ENCODE assay signal across 8 mouse cellular contexts in genomic region chr19:18631161-18631643, GRCm38 (mm10). TPM values are rescaled to one million over a fixed set of nuclear protein-coding genes. Genes with fewer than 3 reads are reported as not detected.
DNase-seq lines count a peak whose midpoint lies in the region; ATAC-seq and TF ChIP-seq lines count a peak whose summit lies in the region.

No protein-coding gene starts in this region.

- H3K27ac ChIP-seq in forebrain, embryonic 12.5 days: peak overlapping the region; percentile 42; the same call in 1 of the 2 replicates
- H3K27ac ChIP-seq in neural tube, embryonic 14.5 days (ENCODE audit: low read depth, low read length): 0 out of 2 replicates have a peak overlapping the region, but pooled peaks have one; percentile 6

- no peaks in the 10 kb centered on the region for H3K9me3 ChIP-seq in forebrain, embryonic 12.5 days
- no peaks in the 10 kb centered on the region for H3K9me3 ChIP-seq in neural tube, embryonic 14.5 days (ENCODE audit: control insufficient read depth, low read length)

- peaks cover 10% of the 10 kb centered on the region for H3K27me3 ChIP-seq in forebrain, embryonic 12.5 days
- H3K27me3 ChIP-seq in neural tube, embryonic 14.5 days (ENCODE audit: control insufficient read depth, insufficient read depth, low read length): no peaks in the 10 kb centered on the region

- H3K4me2 ChIP-seq in forebrain, embryonic 12.5 days: peak overlapping the region; percentile 89
- H3K4me2 ChIP-seq in neural tube, embryonic 14.5 days (ENCODE audit: low read depth, low read length): peak overlapping the region; percentile 90

- ATAC-seq in forebrain, embryonic 12.5 days (ENCODE audit: low FRiP score): peak; percentile 66
- peak; percentile 67 for ATAC-seq in neural tube, embryonic 14.5 days (ENCODE audit: low read depth)

- DNase-seq in 3T3-L1 (ENCODE audit: low read depth, low spot score) (peak; percentile 62), adipocyte (ENCODE audit: low spot score) (peak; percentile 65)
- DNase-seq in heart, postnatal 14 days: peak; percentile 79 to 81
- peak; percentile 64 to 79 for DNase-seq in kidney, postnatal 36 days
- peak; percentile 71 for DNase-seq in lung, adult 2 months
- peak; percentile 35 for DNase-seq in thymus, postnatal 0 days (ENCODE audit: low spot score)

- 0 out of 2 replicates have a peak, but pooled peaks have one; percentile 7 for TF ChIP-seq POLR2A in lung, adult 2 months (IDR thresholded peaks at IDR 0.05; ENCODE audit: borderline replicate concordance, extremely low read depth, low read depth, low read length)

- H3K4me1 ChIP-seq in forebrain, embryonic 12.5 days: peaks cover 9% of the 10 kb centered on the region
- peaks cover 9% of the 10 kb centered on the region; the same call in 1 of the 2 replicates for H3K4me1 ChIP-seq in lung, adult 2 months (ENCODE audit: control insufficient read depth, insufficient read depth, low read length)
- no peaks in the 10 kb centered on the region; the same call in 1 of the 2 replicates for H3K4me1 ChIP-seq in neural tube, embryonic 14.5 days (ENCODE audit: control insufficient read depth, insufficient read depth, low read length)

- H3K36me3 ChIP-seq in forebrain, embryonic 12.5 days (replicated peaks): no peaks in the 10 kb centered on the region
- H3K36me3 ChIP-seq in neural tube, embryonic 14.5 days (ENCODE audit: control insufficient read depth, insufficient read depth, low read length): no peaks in the 10 kb centered on the region

- H3K9ac ChIP-seq in forebrain, embryonic 12.5 days: peak overlapping the region; percentile 66
- H3K9ac ChIP-seq in neural tube, embryonic 14.5 days (replicated peaks; ENCODE audit: low read depth, low read length): peak overlapping the region; percentile 52

- under 1% methylated on average over 40 of the region's 40 CpGs for WGBS in forebrain, embryonic 12.5 days
- WGBS in lung, adult 2 months: under 1% methylated on average over 40 of the region's 40 CpGs
- under 1% methylated on average over 40 of the region's 40 CpGs for WGBS in neural tube, embryonic 14.5 days

- peak overlapping the region; percentile 74 for H3K4me3 ChIP-seq in forebrain, embryonic 12.5 days (replicated peaks)
- H3K4me3 ChIP-seq in lung, adult 2 months (replicated peaks; ENCODE audit: extremely low read depth, low read depth, low read length): peak overlapping the region; percentile 97
- H3K4me3 ChIP-seq in neural tube, embryonic 14.5 days (ENCODE audit: low read depth, low read length): peak overlapping the region; percentile 47

- intact Hi-C loops in heart, postnatal 14 days (cut with DNase I): loop anchor here (2.0 to 5.0 kb wide), 2 partner anchors 14 to 41 kb away; partner anchors contain the start of gene Carnmt1

- TF ChIP-seq CTCF in lung, adult 2 months (IDR thresholded peaks at IDR 0.05; ENCODE audit: insufficient read depth, low read length): no peak

RNA-seq across cellular contexts. Expression of gene Ostf1, which starts 0.4 kb away (rescaled TPM):
- 27.6 and 28.1 TPM in 2 replicates for polyA plus RNA-seq in forebrain, embryonic 12.5 days (2016; fragmentation: Nextera tagmentation; extraction: Ambion mirVana)
- 10 to 100 TPM; 46.5 to 52.2 TPM for total RNA-seq in heart, postnatal 14 days (2021)
- 76.8 and 79.7 TPM in 2 replicates for polyA plus RNA-seq in lung, adult 2 months (2012; rRNA removed)
- polyA plus RNA-seq in neural tube, embryonic 14.5 days (2014; fragmentation: Nextera tagmentation; extraction: Ambion mirVana): 25.8 and 44.7 TPM in 2 replicates
- polyA plus RNA-seq in thymus, postnatal 0 days (2015; fragmentation: Nextera tagmentation; extraction: Ambion mirVana): 129 and 132 TPM in 2 replicates

RNA-seq across cellular contexts. Expression of gene Nmrk1, which starts 0.5 kb away (rescaled TPM):
- 4.8 and 5.3 TPM in 2 replicates for polyA plus RNA-seq in forebrain, embryonic 12.5 days (2016; fragmentation: Nextera tagmentation; extraction: Ambion mirVana)
- 1 to 10 TPM; 3.9 to 4.0 TPM for total RNA-seq in heart, postnatal 14 days (2021)
- polyA plus RNA-seq in lung, adult 2 months (2012; rRNA removed): 3.0 and 4.7 TPM in 2 replicates
- polyA plus RNA-seq in neural tube, embryonic 14.5 days (2014; fragmentation: Nextera tagmentation; extraction: Ambion mirVana): 9.4 and 9.5 TPM in 2 replicates
- polyA plus RNA-seq in thymus, postnatal 0 days (2015; fragmentation: Nextera tagmentation; extraction: Ambion mirVana): 6.3 and 8.4 TPM in 2 replicates

RNA-seq across cellular contexts. Expression of gene Carnmt1, which starts 39.4 kb away (rescaled TPM):
- polyA plus RNA-seq in forebrain, embryonic 12.5 days (2016; fragmentation: Nextera tagmentation; extraction: Ambion mirVana): 24.7 and 27.9 TPM in 2 replicates
- 10 to 100 TPM; 23.1 to 24.7 TPM for total RNA-seq in heart, postnatal 14 days (2021)
- polyA plus RNA-seq in lung, adult 2 months (2012; rRNA removed): 6.5 and 7.1 TPM in 2 replicates
- polyA plus RNA-seq in neural tube, embryonic 14.5 days (2014; fragmentation: Nextera tagmentation; extraction: Ambion mirVana): 11.2 and 15.9 TPM in 2 replicates
- 28.8 and 30.1 TPM in 2 replicates for polyA plus RNA-seq in thymus, postnatal 0 days (2015; fragmentation: Nextera tagmentation; extraction: Ambion mirVana)

Comparison
In these comparisons a context has a peak if more than half of its experiments do, and no peak if none do; other contexts are left out.
1. Peak in every context shown above with its lines: DNase-seq, ATAC-seq, H3K4me3 ChIP-seq and H3K27ac ChIP-seq.
2. H3K4me3 ChIP-seq: peak in every context shown above with its lines; median percentile 97 in lung, adult 2 months; 74 in forebrain, embryonic 12.5 days; 47 in neural tube, embryonic 14.5 days.